Mouse (Mus musculus) megakaryocyte progenitor cell, adult 5-6 weeks (primary cell): ENCODE measurements around the gene Dcun1d4. TPM values are rescaled to one million over a fixed set of nuclear protein-coding genes. Genes with fewer than 3 reads are reported as not detected.
A peak's percentile ranks its signal among the peaks of the same experiment; 100 is the strongest.
"Not testable (repeated sequence)": the region's sequence is repeated elsewhere in the genome, so short reads cannot be mapped to it uniquely, and the experiment has no call there.

ENCODE experiments used
- ATAC-seq: replicated peaks from 2 replicates; pipeline ENCODE4 v1.8.0; 2016; ENCODE audit warnings: mild to moderate bottlenecking, moderate TSS enrichment, inconsistent platforms; ENCODE audit not compliant: poor library complexity
- total RNA-seq, 2 experiments: library from RNA; stranded (forward) in 1 of 2; stranded (reverse) in 1 of 2; fragments of 157-497, 149-512 nt in 1 of 2; fragments of 200-1000 nt in 1 of 2; gene quantifications; 2 replicates each; pipeline versions ENCODE4 v1.2.3 to v1.2.4; 2015 to 2017

The Dcun1d4 gene
- total RNA-seq, 2 experiments from 2014 or later: 11.1 to 19.9 TPM

DNA sequence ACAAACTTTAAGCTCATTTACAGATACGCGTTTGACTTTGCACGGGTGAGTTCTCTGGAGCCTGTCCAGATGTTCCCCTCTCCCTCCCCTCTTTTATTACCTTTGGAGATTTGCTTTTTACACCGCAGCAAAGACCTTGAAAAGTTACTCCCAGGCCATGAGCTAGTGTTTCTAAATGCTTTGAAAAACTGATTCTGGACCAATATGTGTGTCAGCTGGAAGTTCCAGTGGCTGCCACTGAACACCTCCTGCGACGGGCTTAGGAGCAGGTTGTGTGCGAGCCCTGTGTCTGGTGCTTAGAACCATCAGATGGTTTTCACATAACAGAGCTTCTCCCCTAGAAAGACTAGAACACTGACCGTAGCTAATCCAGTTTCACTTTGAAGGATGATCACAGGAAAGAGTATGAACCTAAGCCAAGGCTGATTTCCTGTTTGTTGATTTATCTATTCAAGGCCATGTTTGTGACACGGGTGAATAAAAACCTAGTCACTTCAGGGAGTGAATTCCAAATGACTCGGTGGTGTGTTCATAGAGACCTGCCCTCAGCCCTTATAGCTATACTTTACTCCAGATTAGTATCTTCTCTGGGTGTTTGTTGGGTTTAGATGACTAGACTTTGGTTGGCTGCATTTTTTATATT lies 63.4 kb downstream of the Dcun1d4 start:
- ATAC-seq: no peak

DNA sequence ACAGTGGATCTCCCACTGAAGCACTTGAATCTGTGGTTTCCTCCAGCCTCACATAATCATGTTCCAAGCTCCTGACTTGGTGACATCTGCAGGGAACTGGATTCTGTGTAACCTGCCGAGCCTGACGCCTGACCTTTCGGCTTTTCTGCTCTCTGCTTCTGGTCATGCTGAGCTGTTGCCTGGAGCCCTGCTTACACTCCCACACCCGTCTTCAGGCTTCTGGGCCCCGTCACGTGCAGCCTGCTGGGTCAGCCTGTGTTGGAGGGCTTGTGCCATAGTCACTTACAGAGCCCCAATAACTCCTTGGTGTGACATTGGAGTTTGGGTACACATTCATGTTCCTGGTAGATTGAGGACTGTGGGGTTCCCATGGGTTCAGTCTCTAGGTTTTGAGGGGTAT lies 64.8 kb downstream of the Dcun1d4 start:
- no peak for ATAC-seq

DNA sequence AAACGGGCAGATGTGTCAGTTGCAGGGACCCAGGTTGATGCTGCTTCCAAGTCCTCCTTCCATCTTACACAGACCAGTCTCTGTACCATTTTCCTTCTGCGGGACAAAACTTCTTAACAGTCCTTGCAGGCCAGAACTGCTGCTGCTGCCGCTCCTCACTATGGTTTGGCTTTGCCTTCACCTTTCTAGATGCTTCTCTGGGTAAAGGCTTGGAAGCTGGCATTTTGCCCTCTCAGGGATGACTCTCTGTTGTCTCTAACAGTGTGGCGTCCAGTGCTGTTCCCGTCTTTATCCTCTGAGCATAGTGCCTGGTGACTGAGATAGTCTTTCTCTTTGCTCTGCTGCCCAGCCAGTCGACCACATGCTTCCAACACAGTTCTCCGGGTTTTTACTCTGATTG lies 66.5 kb downstream of the Dcun1d4 start:
- no peak for ATAC-seq

DNA sequence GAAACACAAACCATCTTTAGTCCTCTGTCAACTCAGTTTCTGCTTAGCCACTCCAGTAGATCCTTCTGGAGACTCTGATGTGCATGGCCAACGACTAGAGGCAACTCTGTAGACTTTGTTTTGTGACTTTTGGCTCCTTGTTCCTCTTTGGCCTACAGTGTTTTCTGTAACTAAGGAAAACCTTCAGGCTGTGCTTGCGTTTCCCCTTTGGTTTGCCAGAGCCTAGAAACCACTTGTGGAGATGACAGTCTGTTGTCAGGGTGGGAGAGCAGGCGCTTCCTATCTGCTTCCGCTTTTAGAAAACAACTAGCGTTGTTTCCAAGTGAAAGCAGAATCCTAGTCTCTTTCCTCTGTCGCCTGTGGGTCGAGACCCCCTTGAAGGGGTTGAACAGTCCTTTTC lies 67.4 kb downstream of the Dcun1d4 start:
- peak; percentile 46 for ATAC-seq

DNA sequence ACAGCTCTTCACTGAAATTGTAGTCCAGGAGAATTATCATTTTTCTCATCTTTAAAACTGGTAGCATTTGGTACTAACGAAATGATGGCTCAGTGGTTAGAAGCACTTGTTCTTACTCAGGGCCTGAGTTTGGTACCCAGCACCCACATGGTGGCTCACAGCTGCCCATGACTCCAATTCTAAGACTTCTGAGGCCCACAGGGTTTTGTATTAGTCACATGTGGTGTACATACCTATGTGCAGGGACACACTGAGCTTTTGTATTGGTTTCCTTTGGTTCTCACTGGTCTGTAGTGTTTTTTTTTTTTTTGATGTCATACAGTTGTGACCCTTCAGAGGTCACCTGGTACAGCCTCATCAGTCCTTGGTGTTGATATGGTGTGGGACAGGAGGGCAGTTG lies 68.0 kb downstream of the Dcun1d4 start:
- ATAC-seq: no peak

DNA sequence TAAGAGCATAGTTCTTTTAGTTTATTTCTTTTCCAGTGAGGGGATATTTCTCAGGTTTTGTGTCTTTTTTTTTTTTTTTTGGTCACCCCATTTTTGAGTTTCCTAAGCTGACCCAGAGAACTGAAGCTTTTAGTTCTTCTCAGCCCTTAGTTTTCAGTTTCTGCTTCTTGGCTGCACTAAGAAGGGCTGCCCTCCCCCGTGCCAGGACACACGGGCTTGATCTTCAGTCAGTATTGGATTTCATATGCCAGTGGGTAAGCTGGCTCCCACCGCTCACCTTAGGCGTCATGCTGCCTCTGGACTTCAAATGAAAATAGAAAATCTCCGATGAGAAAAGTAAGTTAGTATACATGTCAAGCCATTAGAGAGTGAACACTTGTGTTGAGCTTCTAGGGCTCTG lies 71.0 kb downstream of the Dcun1d4 start:
- ATAC-seq: no peak

DNA sequence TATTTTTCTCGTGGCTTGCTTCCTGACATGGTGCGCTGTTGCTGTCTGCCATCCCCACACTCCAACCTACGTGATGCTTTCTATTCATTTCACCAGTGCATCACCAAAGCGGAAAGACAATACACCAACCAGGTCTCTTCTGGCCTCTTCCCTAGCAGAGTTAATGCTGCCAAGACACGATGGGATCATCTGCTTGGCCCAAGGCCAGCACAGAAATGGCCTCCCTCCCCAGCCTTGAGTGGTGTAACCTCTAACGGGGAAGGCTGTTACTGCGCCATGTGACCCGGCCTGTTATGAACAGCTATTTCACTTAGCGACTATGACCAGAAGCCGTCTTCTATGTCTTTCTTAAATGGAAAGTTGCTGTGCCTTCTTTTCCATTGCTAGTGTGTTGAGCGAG lies 73.1 kb downstream of the Dcun1d4 start:
- ATAC-seq: no peak

DNA sequence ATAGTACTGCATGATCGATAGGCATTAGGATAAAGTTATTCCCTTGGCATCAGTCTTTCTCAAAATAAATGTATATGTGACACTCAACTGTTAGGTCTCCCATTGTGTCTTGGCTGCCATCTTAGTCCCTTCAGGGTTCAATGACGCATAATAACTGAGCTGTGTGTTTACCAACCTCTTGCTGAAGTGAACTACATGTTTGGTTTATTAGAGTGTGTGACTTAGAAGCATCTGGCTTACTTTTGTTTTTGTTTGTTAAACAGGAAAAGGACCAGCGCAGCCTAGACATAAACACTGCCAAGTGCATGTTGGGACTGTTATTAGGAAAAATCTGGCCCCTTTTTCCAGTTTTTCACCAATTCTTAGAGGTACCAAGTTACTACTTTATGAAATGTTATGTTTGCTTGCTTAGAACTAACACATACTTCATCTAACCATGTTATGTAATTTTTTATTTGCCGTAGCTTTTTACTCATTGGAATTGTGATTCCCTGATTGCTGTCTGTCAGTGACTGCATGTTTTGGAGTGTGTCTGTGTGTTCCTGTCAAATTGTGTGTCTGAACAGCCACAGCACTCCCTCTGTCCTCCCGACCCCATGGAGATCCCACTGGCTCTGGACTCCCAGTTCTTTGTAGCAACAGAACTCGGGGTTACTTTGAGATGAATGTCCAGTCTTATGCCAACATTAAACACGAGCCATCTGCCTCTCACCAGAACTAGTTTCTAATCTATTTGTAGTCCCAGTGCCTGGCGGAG lies 74.5 kb downstream of the Dcun1d4 start:
- ATAC-seq: no peak

DNA sequence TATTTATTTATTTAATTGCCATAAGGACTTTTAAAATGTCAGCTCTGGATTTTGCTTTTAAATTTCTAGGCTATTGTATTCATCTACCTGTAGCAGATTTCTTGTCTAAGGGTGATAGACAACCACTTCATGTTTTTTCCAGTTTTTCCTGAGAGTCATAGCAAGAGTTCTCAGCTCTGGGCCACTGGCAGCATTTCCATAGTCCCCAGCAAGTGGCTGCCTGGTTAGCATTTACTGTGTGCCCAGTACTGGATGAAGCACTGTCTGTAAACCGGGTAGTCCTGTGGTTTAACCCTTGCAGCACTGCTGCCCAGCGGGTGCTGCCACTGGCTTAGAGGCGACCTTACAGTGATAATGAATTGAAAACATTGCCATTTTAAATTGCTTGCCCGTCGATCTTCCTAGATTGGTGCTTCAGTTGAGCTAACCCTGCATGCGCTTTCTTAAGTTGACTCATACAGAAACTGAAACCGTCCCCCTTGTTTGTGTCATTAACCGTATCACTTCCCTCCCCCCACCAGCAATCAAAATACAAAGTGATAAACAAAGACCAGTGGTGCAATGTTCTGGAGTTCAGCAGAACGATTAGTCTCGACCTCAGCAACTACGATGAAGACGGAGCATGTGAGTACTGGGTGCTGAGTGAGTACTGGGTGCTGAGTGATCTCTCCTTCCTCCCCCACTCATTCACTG lies 76.1 kb downstream of the Dcun1d4 start:
- ATAC-seq: no peak

DNA sequence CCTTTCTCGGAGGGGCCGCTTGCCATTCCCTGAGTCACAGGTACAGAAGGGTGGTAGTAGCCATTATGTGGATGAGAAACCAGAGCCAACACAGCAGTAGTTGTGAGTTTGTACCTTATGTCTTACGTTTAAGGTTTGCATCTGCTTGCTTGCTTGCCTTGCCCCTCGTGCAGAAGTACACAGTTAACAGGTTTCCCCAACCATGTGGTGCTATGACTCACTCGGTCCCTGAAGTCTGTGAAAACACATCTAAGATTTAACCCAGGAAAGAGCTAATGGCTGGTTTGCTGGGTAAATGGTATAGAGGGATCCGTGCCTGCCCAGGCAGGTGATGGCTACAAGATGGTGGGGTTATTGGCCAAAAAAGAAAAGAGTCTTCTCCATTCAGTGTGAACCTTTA lies 78.0 kb downstream of the Dcun1d4 start:
- ATAC-seq: no peak

DNA sequence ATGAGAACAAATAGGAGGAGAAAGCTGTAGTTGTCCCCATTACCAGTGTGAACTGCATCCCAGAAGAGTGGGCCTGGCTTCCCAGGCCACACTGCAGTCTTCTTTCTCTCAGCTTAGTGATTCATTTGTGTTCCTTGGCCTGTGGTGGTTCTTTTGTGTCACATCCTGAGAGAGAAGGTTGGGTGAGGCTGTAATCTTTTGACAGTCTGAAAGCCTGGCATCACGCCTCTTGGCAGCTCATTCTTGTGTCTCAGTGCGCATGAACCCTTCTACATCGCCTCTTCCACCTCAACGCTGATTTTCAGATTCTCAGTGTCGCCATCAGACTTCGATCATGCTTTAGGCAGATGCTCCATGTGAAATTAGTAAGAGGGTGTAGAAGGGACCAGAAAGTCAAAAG lies 83.2 kb downstream of the Dcun1d4 start:
- ATAC-seq: no peak

DNA sequence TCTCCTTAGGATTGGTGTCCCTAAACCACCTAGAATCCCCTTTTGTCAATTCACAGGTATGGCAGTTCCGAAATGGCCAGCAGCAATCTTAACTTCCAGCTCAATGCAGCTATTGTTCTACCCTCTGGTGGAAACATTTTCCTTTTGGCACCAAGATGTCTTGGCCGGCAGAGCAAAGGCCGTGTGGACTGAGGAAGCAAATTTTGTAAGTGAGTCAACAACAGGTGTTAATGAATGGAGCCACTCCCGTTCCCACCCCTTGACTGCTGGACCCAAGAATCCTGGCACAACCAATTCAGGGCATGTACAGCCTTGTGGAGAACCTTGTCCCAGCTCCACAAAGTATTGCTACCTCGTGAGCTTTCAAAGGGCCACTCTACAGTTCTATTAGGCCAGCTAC lies 85.3 kb downstream of the Dcun1d4 start:
- ATAC-seq: no peak

DNA sequence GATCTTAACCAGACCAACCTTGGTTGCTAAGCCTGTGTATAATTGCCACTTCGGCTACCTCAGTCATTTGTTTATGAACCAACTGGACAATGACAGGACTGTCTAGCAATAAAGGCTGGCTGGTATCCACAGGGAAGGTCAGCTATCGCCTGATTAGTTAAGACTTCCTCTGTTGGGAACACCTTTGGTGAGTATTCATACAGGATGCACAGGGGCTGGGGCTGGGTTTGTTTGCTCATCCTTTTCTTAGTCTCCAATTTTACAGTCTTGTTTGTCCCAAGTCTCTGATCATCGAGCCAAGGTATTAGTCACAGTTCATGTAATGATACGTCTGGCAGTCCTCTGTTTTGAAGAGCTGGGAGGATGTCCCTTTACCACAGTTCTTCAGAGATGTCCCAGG lies 86.1 kb downstream of the Dcun1d4 start:
- no peak for ATAC-seq

DNA sequence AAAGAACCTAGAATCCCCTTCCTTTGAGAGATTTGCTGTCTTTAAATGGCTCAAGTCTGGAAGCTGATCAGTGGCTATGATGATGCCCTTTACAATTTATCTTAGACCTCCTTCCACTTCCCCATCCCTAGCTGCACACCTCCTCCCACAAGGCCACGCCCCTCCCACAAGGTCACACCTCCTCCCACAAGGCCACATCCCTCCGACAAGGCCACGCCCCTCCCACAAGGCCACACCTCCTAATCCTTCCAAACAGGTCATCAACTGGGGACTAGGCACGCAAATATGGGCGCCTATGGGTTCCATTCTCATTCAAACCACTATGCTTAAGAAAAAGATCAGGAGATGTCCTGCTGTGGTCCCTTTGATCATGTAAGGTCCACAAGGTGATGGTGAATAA lies 88.4 kb downstream of the Dcun1d4 start:
- 0 out of 2 replicates have a peak, but pooled peaks have one; percentile 39 for ATAC-seq

DNA sequence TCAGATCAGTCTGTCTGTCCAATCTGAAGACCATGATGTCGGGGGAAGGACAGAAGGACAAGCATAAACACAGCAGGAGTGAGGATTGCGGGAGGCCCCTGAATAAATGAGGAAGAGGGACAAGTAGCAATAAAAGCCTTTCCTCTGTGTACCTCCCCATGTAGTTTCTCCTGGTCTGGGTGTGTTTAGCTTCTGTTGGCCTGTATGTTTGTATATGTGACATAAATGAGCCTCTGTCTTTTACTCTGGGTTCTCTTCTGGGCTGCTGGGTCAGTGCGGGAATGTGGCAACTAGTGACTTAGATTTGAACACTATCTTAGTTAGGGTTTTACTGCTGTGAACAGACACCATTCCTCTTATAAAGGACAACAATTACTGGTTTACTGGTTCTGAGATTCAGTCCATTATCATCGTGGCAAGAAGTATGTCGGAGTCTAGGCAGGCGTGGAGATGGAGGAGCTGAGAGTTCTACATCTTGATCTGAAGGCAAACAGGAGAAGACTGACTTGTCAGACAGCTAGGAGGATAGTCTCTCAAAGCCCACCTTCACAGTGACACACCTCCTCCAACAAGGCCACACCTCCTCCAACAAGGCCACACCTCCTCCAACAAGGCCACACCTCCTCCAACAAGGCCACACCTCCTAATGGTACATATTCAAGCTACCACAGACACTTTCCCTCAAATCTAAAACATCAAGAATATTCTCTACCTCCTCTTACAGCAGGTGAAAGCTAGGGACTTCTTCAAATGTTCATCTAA lies 90.8 kb downstream of the Dcun1d4 start:
- no peak for ATAC-seq

DNA sequence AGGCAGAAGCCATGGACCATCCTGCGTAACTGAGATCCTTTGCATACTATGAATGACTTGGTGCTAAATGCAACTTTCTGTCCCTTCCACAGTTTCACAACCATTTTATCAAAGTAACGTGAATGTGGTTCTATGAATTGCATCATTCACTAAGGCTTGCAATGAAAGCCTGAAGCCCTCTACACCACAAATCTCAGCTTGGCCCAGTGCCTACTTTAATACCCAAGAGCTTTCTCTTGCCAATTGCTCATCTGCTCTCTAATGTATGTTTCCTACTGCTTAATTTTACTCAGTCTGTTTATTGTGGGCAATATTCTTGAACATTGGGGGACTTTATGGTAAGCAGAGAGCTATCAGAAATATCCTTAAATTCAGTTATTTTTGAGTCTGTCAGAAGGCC lies 92.0 kb downstream of the Dcun1d4 start:
- ATAC-seq: no peak

DNA sequence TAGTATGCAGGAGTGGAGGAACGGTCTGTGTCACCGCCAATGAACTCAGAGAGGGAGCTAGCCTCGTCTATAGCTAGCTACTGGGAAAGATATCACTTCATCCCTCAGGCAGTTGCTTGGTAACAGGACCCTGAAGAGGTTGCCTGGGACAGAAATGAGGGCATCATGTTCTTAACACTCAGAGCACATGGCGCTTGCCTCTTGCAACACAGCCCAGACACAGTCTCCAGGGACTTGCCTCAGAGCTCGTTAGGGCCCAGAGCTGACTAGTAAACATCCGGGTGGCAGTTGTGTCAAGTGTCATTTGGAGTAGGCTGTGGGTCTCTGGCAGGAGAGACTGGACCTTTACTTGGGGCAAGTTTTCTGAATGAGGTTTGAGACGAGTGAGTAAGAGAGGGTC lies 93.0 kb downstream of the Dcun1d4 start:
- ATAC-seq: no peak

DNA sequence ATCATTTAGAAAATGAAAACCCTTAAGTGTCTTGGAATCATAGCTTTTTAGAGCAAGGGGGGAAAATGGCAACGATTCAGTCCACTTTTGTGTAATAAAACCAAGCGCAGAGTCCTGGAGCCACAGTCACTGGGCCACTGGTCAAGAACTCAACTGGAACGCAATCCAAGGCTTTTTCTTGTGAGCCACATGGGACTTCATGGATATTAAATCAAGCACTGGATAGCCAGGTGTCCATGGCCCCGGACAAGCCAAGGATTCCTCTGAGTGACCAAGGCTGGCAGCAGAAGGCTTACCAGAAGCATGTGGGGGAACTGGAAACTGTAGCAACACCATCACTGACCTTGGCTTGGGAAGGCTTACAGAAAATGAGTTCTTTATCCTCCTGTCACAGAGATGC lies 93.8 kb downstream of the Dcun1d4 start:
- ATAC-seq: no peak

DNA sequence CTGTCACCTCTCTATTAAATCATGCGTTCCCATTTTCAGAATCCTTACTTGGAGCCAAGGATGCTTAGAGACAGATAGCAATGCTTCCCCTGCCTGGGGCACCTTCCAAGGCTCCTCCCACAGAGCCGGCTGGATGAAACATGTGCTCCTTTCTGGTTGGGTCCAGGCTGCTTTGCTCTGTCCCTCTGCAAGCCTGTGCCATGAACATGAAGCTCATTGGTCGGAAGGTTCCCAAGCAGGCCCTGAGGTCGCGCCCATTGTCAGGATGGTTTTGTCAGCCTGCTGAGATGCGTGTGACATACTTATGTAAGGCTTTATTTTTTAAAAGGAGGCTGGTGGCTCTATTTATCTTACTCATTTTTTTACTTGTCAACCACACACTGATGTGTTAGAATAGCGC lies 95.9 kb downstream of the Dcun1d4 start:
- no peak for ATAC-seq

DNA sequence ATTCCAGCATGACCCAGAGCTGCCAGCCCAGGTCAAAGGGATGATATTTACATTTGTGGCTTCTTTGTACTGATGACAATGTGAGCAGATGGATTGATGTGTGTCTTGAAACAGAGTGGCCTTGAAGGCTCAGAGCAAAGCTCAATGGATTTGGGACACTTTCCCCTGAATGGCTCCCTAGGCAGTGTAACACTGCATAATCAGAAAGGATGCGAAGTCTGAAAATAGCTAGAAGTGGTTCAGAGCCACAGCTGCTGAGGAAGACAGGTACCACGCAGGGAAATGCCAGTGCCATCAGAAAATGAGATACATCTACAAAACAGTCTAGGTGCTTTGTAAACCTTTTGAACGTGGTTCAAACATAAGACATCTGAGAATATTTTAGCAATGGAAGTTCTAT lies 97.3 kb downstream of the Dcun1d4 start:
- ATAC-seq: no peak

DNA sequence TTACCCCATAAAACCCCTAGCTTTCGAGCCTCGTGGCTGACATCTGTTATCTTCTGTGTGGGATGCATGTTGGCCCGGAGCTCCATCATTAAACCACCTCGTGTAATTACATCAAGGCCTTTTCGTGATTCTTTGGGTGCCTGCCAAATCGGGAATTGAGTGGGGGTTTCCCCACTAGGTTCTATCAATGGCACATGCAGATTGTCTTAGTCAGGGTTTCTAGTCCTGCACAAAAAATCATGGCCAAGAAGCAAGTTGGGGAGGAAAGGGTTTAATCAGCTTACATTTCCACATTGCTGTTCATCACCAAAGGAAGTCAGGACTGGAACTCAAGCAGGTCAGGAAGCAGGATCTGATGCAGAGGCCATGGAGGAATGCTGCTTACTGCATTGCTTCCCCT lies 103.2 kb downstream of the Dcun1d4 start:
- not testable (repeated sequence) for ATAC-seq
